Mouse (Mus musculus) liver, postnatal 0 days (tissue): Measurements from ENCODE around the gene Dnal4.

Experiments used
- CTCF ChIP-seq: sonication (generic); IDR thresholded peaks from 2 replicates; pipeline ENCODE4 v1.5.1; 2016; ENCODE audit warnings: antibody characterized with exemption, low read depth
- EP300 ChIP-seq: IDR thresholded peaks from 2 replicates; pipeline ENCODE4 v1.6.1; 2016; ENCODE audit warnings: antibody characterized with exemption, low read depth, mild to moderate bottlenecking

DNA sequence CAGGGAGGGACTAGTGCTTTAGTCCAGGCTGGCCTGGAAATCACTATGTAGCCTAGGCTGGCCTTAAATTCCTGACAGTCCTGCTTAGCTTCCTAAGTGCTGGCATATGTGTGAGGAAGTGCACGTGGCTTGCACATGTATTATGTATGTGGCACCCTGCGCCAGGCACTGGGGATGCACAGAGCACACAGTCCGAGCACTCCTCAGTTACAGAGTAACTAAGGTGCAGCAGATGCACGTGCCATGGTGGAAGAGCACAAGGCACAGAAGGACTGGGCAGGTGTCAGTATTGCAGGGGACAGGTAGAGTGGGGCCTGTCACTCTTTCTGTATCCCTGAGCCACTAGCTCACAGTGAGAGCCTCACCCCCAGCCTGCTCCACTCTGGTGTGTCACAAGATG, 22.5 kb downstream of the Dnal4 start:
- TF ChIP-seq CTCF (no peak), EP300 (no peak)
